Mouse (Mus musculus) lung, adult 2 months (tissue): ENCODE data around the gene Pgbd1. TPM values are rescaled to one million over a fixed set of nuclear protein-coding genes. Genes with fewer than 3 reads are reported as not detected.

Source experiments
- DNase-seq: peaks from one replicate; pipeline ENCODE4 v3.0.0; 2022
- H3K4me1 ChIP-seq: fragments of 200-500 bp; 2 replicates; pipeline ENCODE4 v1.6.1; 2011; ENCODE audit warnings: low read length; ENCODE audit not compliant: control insufficient read depth, insufficient read depth
- H3K4me3 ChIP-seq: fragments of 200-500 bp; replicated peaks from 2 replicates; pipeline ENCODE3; 2011; ENCODE audit warnings: low read depth, mild to moderate bottlenecking, control low read depth, low read length; ENCODE audit errors: extremely low read depth
- CTCF ChIP-seq: fragments of 200-500 bp; IDR thresholded peaks from 2 replicates; pipeline ENCODE4 v1.5.1; 2011; ENCODE audit warnings: mild to moderate bottlenecking, low read length, control low read depth; ENCODE audit not compliant: insufficient read depth
- POLR2A ChIP-seq: fragments of 200-500 bp; IDR thresholded peaks from 2 replicates; pipeline ENCODE4 v1.6.1; 2011; ENCODE audit warnings: low read depth, mild to moderate bottlenecking, control low read depth, low read length, borderline replicate concordance; ENCODE audit errors: extremely low read depth
- WGBS: fragments of 180-500 bp; shearing (Covaris S2); methylation state at CpG from one replicate; pipeline ENCODE4 v1.1.7; 2018; 5-methylcytosine and 5-hydroxymethylcytosine counted together
- polyA plus RNA-seq: library from polyadenylated mRNA; depleted of rRNA; stranded (reverse); fragments of >200 nt; gene quantifications from 2 replicates; pipeline ENCODE4 v1.2.3, GENCODE M21; 2012

The Pgbd1 gene
- polyA plus RNA-seq, 1 experiment: 0.73 TPM

GRCm38 (mm10) chr13:21454133-21454532, 13.3 kb upstream of the Pgbd1 start:
- 65% methylated on average over 3 of the region's 3 CpGs for WGBS
- no peak overlapping the region for H3K4me3 ChIP-seq
- DNase-seq: no peak
- TF ChIP-seq POLR2A (no peak), CTCF (no peak)
- peaks cover 4% of the 10 kb centered on the region; the same call in 1 of the 2 replicates for H3K4me1 ChIP-seq

- under 1% methylated on average over 23 of the region's 23 CpGs for WGBS
- peak; percentile 83 for DNase-seq
- H3K4me1 ChIP-seq: peaks cover 4% of the 10 kb centered on the region; the same call in 1 of the 2 replicates
- H3K4me3 ChIP-seq: peak within 1 kb of the TSS; percentile 100
- TF ChIP-seq POLR2A (peak; percentile 90; the same call in 1 of the 2 replicates), CTCF (no peak)
These were observed 12.6 kb upstream of the Pgbd1 start, which contains the start of gene Zscan26 for GRCm38 (mm10) chr13:21453449-21453848. Gene Zscan26 (minus strand): TSS chr13:21453730.

- no peak for DNase-seq
- Histone ChIP-seq H3K4me1 (peaks cover 4% of the 10 kb centered on the region; the same call in 1 of the 2 replicates), H3K4me3 (peak overlapping the region; percentile 100)
- TF ChIP-seq CTCF (no peak), POLR2A (no peak)
- 2% methylated on average over 13 of the region's 13 CpGs for WGBS
These were observed 12.2 kb upstream of the Pgbd1 start for GRCm38 (mm10) chr13:21453042-21453441.

GRCm38 (mm10) chr13:21447856-21448614, 7.2 kb upstream of the Pgbd1 start:
- H3K4me1 ChIP-seq: peaks cover 4% of the 10 kb centered on the region; the same call in 1 of the 2 replicates
- no peak overlapping the region for H3K4me3 ChIP-seq
- no peak for DNase-seq
- 75% methylated on average over 16 of the region's 16 CpGs for WGBS
- no peak for TF ChIP-seq POLR2A
- TF ChIP-seq CTCF: no peak

- 72% methylated on average over 9 of the region's 9 CpGs for WGBS
- no peak for DNase-seq
- TF ChIP-seq POLR2A (no peak), CTCF (no peak)
- H3K4me3 ChIP-seq: no peak overlapping the region
- peaks cover 2% of the 10 kb centered on the region; the same call in 1 of the 2 replicates for H3K4me1 ChIP-seq
These were observed 5.9 kb upstream of the Pgbd1 start for GRCm38 (mm10) chr13:21446796-21447195.

GRCm38 (mm10) chr13:21441207-21441572, 332 bp upstream of the Pgbd1 start:
- H3K4me1 ChIP-seq: peaks cover 5% of the 10 kb centered on the region
- no peak for DNase-seq
- WGBS: 17% methylated on average over 10 of the region's 10 CpGs
- H3K4me3 ChIP-seq: peak overlapping the region; percentile 66
- TF ChIP-seq CTCF (no peak), POLR2A (no peak)

- TF ChIP-seq POLR2A (no peak), CTCF (no peak)
- no peak for DNase-seq
- 65% methylated on average over 4 of the region's 4 CpGs for WGBS
- H3K4me1 ChIP-seq: peaks cover 5% of the 10 kb centered on the region
- H3K4me3 ChIP-seq: no peak overlapping the region
These were observed 5.4 kb downstream of the Pgbd1 start for GRCm38 (mm10) chr13:21435476-21435875.

GRCm38 (mm10) chr13:21427631-21428030, 13.2 kb downstream of the Pgbd1 start:
- Histone ChIP-seq H3K4me1 (no peaks in the 10 kb centered on the region), H3K4me3 (no peak overlapping the region)
- DNase-seq: no peak
- 98% methylated on average over 1 of the region's 1 CpGs for WGBS
- TF ChIP-seq CTCF (no peak), POLR2A (no peak)

GRCm38 (mm10) chr13:21423301-21423700, 17.6 kb downstream of the Pgbd1 start:
- Histone ChIP-seq H3K4me3 (no peak overlapping the region), H3K4me1 (no peaks in the 10 kb centered on the region)
- DNase-seq: no peak
- 64% methylated on average over 5 of the region's 5 CpGs for WGBS
- TF ChIP-seq CTCF (no peak), POLR2A (no peak)

- TF ChIP-seq CTCF (no peak), POLR2A (no peak)
- 54% methylated on average over 6 of the region's 6 CpGs for WGBS
- H3K4me1 ChIP-seq: no peaks in the 10 kb centered on the region
- H3K4me3 ChIP-seq: no peak overlapping the region
- DNase-seq: no peak
These were observed 22.0 kb downstream of the Pgbd1 start for GRCm38 (mm10) chr13:21418865-21419264.
